Mouse (Mus musculus) spleen, adult 2 months (tissue): ENCODE measurements around the gene Chmp6. TPM values are rescaled to one million over a fixed set of nuclear protein-coding genes. Genes with fewer than 3 reads are reported as not detected.

ENCODE experiments used
- DNase-seq, 2 experiments: peaks; one replicate each; pipeline versions ENCODE4 v3.0.0 to v3.0.0-alpha.2; 2012 to 2021; ENCODE audit warnings: low spot score in 2 of 2, low read depth in 1 of 2
- H3K27ac ChIP-seq: fragments of 200-500 bp; 2 replicates; pipeline ENCODE4 v1.5.1; 2012; ENCODE audit warnings: low read length, inconsistent platforms; ENCODE audit not compliant: insufficient read depth
- H3K27me3 ChIP-seq: fragments of 200-500 bp; 2 replicates; pipeline ENCODE4 v1.6.1; 2012; ENCODE audit warnings: mild to moderate bottlenecking, moderate library complexity, low read length, inconsistent platforms; ENCODE audit not compliant: control insufficient read depth, insufficient read depth
- H3K36me3 ChIP-seq: fragments of 200-500 bp; 2 replicates; pipeline ENCODE4 v1.6.1; 2012; ENCODE audit warnings: mild to moderate bottlenecking, low read length, inconsistent platforms; ENCODE audit not compliant: control insufficient read depth, insufficient read depth
- H3K4me1 ChIP-seq: fragments of 200-500 bp; 2 replicates; pipeline ENCODE4 v1.6.1; 2011; ENCODE audit warnings: inconsistent platforms; ENCODE audit not compliant: control insufficient read depth, insufficient read depth, insufficient read length
- H3K4me3 ChIP-seq: fragments of 200-500 bp; 2 replicates; pipeline ENCODE4 v1.5.1; 2011; ENCODE audit warnings: mild to moderate bottlenecking, inconsistent platforms; ENCODE audit not compliant: insufficient read depth, insufficient read length; ENCODE audit errors: extremely low read depth
- CTCF ChIP-seq: fragments of 200-500 bp; IDR thresholded peaks from 2 replicates; pipeline ENCODE4 v1.5.1; 2011; ENCODE audit warnings: mild to moderate bottlenecking, inconsistent platforms; ENCODE audit not compliant: insufficient read depth, insufficient read length, insufficient replicate concordance; ENCODE audit errors: extremely low read depth
- POLR2A ChIP-seq: fragments of 200-500 bp; IDR thresholded peaks from 2 replicates; pipeline ENCODE4 v1.6.1; 2011; ENCODE audit warnings: low read depth, low read length, inconsistent platforms
- WGBS: fragments of 180-500 bp; shearing (Covaris S2); methylation state at CpG from one replicate; pipeline ENCODE4 v1.1.7; 2018; 5-methylcytosine and 5-hydroxymethylcytosine counted together
- polyA plus RNA-seq: library from polyadenylated mRNA; depleted of rRNA; stranded (reverse); fragments of >200 nt; gene quantifications from 2 replicates; pipeline ENCODE4 v1.2.3, GENCODE M21; 2012

The Chmp6 gene
- polyA plus RNA-seq, 1 experiment, result 31.2 TPM

- Histone ChIP-seq H3K4me1 (peaks cover 18% of the 10 kb centered on the region; the same call in 1 of the 2 replicates), H3K4me3 (no peak overlapping the region), H3K36me3 (peaks cover 26% of the 10 kb centered on the region), H3K27ac (no peak overlapping the region), H3K27me3 (no peaks in the 10 kb centered on the region)
- 71% methylated on average over 15 of the region's 15 CpGs for WGBS
- DNase-seq, result no peak
- no peak for TF ChIP-seq CTCF
- TF ChIP-seq POLR2A, result no peak
Measured at GRCm38 (mm10) chr11:119916102-119916790, 3.0 kb downstream of the Chmp6 start.

- Histone ChIP-seq H3K36me3 (peaks cover 26% of the 10 kb centered on the region), H3K4me1 (peaks cover 18% of the 10 kb centered on the region; the same call in 1 of the 2 replicates), H3K27me3 (no peaks in the 10 kb centered on the region), H3K27ac (no peak overlapping the region), H3K4me3 (no peak overlapping the region)
- 92% methylated on average over 21 of the region's 21 CpGs for WGBS
- no peak for TF ChIP-seq CTCF
- no peak for TF ChIP-seq POLR2A
- no peak for DNase-seq
Measured at GRCm38 (mm10) chr11:119916834-119917469, 3.7 kb downstream of the Chmp6 start.

GRCm38 (mm10) chr11:119918521-119918920, 5.3 kb downstream of the Chmp6 start:
- TF ChIP-seq POLR2A, result no peak
- TF ChIP-seq CTCF, result no peak
- Histone ChIP-seq H3K27ac (no peak overlapping the region), H3K36me3 (peaks cover 26% of the 10 kb centered on the region), H3K4me1 (peaks cover 11% of the 10 kb centered on the region; the same call in 1 of the 2 replicates), H3K27me3 (no peaks in the 10 kb centered on the region), H3K4me3 (no peak overlapping the region)
- WGBS, result 92% methylated on average over 7 of the region's 7 CpGs
- DNase-seq, result no peak

- Histone ChIP-seq H3K4me1 (peaks cover 9% of the 10 kb centered on the region; the same call in 1 of the 2 replicates), H3K36me3 (peaks cover 26% of the 10 kb centered on the region), H3K27me3 (no peaks in the 10 kb centered on the region), H3K4me3 (no peak overlapping the region), H3K27ac (no peak overlapping the region)
- 90% methylated on average over 4 of the region's 4 CpGs for WGBS
- no peak for DNase-seq
- TF ChIP-seq POLR2A (no peak), CTCF (no peak)
Measured at GRCm38 (mm10) chr11:119919432-119919831, 6.2 kb downstream of the Chmp6 start.

- Histone ChIP-seq H3K27ac (no peak overlapping the region), H3K27me3 (no peaks in the 10 kb centered on the region), H3K4me3 (no peak overlapping the region), H3K36me3 (peaks cover 26% of the 10 kb centered on the region), H3K4me1 (peaks cover 4% of the 10 kb centered on the region; the same call in 1 of the 2 replicates)
- peak; percentile 66; the same call in 1 of the 2 replicates for TF ChIP-seq CTCF
- no peak for TF ChIP-seq POLR2A
- WGBS, result 71% methylated on average over 8 of the region's 8 CpGs
- DNase-seq, result peak in 1 of 2 experiments; percentile 61
Measured at GRCm38 (mm10) chr11:119919897-119920296, 6.7 kb downstream of the Chmp6 start.

- no peak for TF ChIP-seq POLR2A
- no peak for DNase-seq
- peaks cover 26% of the 10 kb centered on the region for H3K36me3 ChIP-seq
- H3K27me3 ChIP-seq, result no peaks in the 10 kb centered on the region
- no peaks in the 10 kb centered on the region for H3K4me1 ChIP-seq
- H3K4me3 ChIP-seq, result no peak overlapping the region
- H3K27ac ChIP-seq, result no peak overlapping the region
- 92% methylated on average over 5 of the region's 5 CpGs for WGBS
Measured at GRCm38 (mm10) chr11:119920668-119921067, 7.4 kb downstream of the Chmp6 start.

GRCm38 (mm10) chr11:119925176-119925575, 11.9 kb downstream of the Chmp6 start:
- H3K27ac ChIP-seq, result 0 out of 2 replicates have a peak overlapping the region, but pooled peaks have one; percentile 1
- no peak for DNase-seq
- H3K4me1 ChIP-seq, result peaks cover 4% of the 10 kb centered on the region; the same call in 1 of the 2 replicates
- H3K27me3 ChIP-seq, result no peaks in the 10 kb centered on the region
- H3K4me3 ChIP-seq, result no peak overlapping the region
- TF ChIP-seq POLR2A (no peak), CTCF (no peak)
- WGBS, result 23% methylated on average over 5 of the region's 5 CpGs
- H3K36me3 ChIP-seq, result no peaks in the 10 kb centered on the region
